Mouse (Mus musculus) lung, adult 2 months (tissue): ENCODE data around the gene Aqp2.

Experiments
- CTCF ChIP-seq: fragments of 200-500 bp; IDR thresholded peaks from 2 replicates; pipeline ENCODE4 v1.5.1; 2011; ENCODE audit warnings: mild to moderate bottlenecking, low read length, control low read depth; ENCODE audit not compliant: insufficient read depth
- POLR2A ChIP-seq: fragments of 200-500 bp; IDR thresholded peaks from 2 replicates; pipeline ENCODE4 v1.6.1; 2011; ENCODE audit warnings: low read depth, mild to moderate bottlenecking, control low read depth, low read length, borderline replicate concordance; ENCODE audit errors: extremely low read depth

DNA sequence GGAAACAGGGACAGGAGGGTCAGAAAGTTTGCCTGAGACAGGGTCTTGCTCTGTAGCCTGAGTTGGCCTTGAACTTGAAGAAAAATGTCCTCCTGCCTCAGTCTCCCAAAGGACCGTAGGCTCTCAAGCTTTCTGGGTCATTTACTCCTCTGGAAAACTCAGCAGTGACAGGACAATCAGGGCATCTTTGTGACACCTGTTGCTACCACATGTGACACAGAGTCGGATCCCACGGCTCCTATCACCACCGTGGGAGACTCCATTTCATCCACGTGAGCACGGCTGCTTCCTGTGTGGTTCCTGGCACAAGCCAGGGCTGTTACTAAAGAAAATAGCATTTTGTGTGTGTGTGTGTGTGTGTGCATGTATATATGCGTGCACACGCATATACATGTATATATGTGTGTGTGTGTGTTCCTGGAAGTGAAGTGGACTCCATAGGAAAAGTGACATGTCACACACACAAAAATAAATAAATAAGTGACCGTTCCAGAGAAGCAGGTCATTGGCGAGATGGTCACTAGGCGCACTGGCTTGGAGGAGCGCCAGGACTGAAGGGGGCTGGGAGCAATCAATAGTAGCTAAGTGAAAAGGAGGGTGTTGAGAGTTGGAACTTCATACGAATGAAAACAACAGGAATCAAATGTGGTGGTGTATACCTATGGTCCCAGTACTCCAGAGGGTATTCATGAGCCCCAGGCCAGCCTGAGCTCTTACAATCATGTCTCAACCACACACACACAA is 29.7 kb downstream of the Aqp2 start:
- TF ChIP-seq CTCF (no peak), POLR2A (no peak)
